Mouse (Mus musculus): ENCODE measurements around the gene 1600015I10Rik.

- no peak for TF ChIP-seq CTCF (IDR thresholded peaks at IDR 0.05; ENCODE audit: low read depth)
- no peak for TF ChIP-seq EP300 (IDR thresholded peaks at IDR 0.05; ENCODE audit: low read depth)
These were observed 23.5 kb downstream of the 1600015I10Rik start for GRCm38 (mm10) chr6:48953220-48953619.

Data from liver, postnatal 0 days (tissue).